Mouse (Mus musculus): Measurements from ENCODE around the gene Arhgap35.

DNA sequence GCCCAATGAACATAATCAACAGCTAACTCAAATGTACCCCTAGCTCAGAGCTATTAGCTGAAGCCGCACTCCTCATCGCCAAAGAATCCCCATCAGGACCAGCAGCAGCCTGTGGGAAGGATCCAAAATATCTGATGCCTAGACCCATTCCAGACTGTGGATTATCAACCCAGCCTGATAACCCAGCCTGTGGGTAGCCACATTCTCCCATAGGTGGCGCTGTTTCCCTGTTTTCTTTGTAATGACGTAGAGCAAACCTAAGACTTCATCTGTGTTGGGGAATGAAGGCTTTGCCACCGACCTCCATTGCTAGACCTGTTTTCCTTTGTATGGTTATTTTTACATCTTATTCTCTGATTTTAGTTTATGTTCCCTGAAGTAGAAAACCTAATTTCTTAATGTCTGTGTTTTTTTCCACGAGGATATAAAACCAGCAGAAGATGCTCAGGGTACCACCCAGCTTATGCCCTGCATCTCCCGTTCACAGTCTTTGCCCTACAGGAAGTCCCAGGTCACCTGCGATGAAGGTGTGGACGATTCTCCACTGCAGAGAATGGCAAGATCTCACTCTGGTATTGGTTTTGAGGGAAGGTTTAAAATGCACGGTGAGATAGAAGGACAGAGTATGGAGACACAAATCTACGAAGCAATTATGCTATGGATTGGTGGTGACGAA lies 13.4 kb upstream of the Arhgap35 start:
- TF ChIP-seq CTCF (IDR thresholded peaks at IDR 0.05; ENCODE audit: extremely low read depth, insufficient read depth, insufficient read length, insufficient replicate concordance): peak; percentile 45; the same call in 1 of the 2 replicates
- no peak for TF ChIP-seq POLR2A (IDR thresholded peaks at IDR 0.05; ENCODE audit: low read depth, low read length)
